Mouse (Mus musculus) brain, embryonic 14.5 days (tissue): ENCODE data around the gene Nhej1.

Experiments
- CTCF ChIP-seq: fragments of 200-500 bp; IDR thresholded peaks from 2 replicates; pipeline ENCODE4 v1.5.1; 2012; ENCODE audit warnings: inconsistent platforms, mild to moderate bottlenecking, moderate library complexity, borderline replicate concordance; ENCODE audit not compliant: insufficient read depth, insufficient read length; ENCODE audit errors: extremely low read depth
- POLR2A ChIP-seq: fragments of 200-500 bp; IDR thresholded peaks from 2 replicates; pipeline ENCODE4 v1.6.1; 2012; ENCODE audit warnings: mild to moderate bottlenecking, inconsistent platforms, borderline replicate concordance; ENCODE audit not compliant: poor library complexity, insufficient read depth, insufficient read length, severe bottlenecking; ENCODE audit errors: extremely low read depth

DNA sequence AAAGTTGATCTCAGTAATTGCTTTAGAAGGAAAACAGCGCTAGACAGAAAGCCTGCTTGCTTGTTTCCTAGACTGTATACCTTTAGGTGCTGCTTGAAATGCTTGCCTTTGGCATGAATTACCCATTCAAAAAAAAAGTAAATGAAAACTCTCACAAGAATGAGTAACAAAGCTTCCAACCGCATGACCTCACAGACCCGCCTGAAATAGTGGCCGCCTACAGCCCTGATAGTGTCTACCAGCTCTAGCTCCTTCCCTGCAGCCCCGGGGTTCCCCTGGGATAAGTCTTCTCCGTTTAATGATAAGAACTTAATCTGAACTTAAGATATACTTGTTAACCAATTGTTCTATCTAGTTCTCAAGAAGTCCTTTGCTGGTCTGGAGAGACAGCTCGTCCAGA, 73.6 kb downstream of the Nhej1 start:
- TF ChIP-seq POLR2A: no peak
- no peak for TF ChIP-seq CTCF
